Mouse (Mus musculus) spleen, adult 2 months (tissue): ENCODE measurements around the gene Usp15.

ENCODE experiments used
- CTCF ChIP-seq: fragments of 200-500 bp; IDR thresholded peaks from 2 replicates; pipeline ENCODE4 v1.5.1; 2011; ENCODE audit warnings: mild to moderate bottlenecking, inconsistent platforms; ENCODE audit not compliant: insufficient read depth, insufficient read length, insufficient replicate concordance; ENCODE audit errors: extremely low read depth
- POLR2A ChIP-seq: fragments of 200-500 bp; IDR thresholded peaks from 2 replicates; pipeline ENCODE4 v1.6.1; 2011; ENCODE audit warnings: low read depth, low read length, inconsistent platforms

- no peak for TF ChIP-seq POLR2A
- TF ChIP-seq CTCF, result no peak
These were observed 79.9 kb downstream of the Usp15 start for GRCm38 (mm10) chr10:123116861-123117260.
